In genomic region chr16:10788271-10788670, GRCm38 (mm10) we compare ENCODE assay signal across 22 mouse cellular contexts. TPM values are rescaled to one million over a fixed set of nuclear protein-coding genes. Genes with fewer than 3 reads are reported as not detected.
DNase-seq lines count a peak whose midpoint lies in the region; ATAC-seq and TF ChIP-seq lines count a peak whose summit lies in the region.
"Had no signal": no experiment of that assay in that cellular context is flagged by ENCODE, and none has a peak within 500 bp of the region (broad histone marks: within the 10 kb centered on the region; RNA-seq: fewer than 3 reads in every experiment).

Gene Tnp2, minus strand, starts transcription at chr16:10788660.

- H3K27ac ChIP-seq in embryonic facial prominence, embryonic 10.5 days (replicated peaks): peak within 1 kb of the TSS; percentile 41; the same call in 1 of the 2 replicates
- peak within 1 kb of the TSS; percentile 22 for H3K27ac ChIP-seq in thymus, adult 2 months (ENCODE audit: control insufficient read depth, insufficient read depth, low read length)
- no peak within 1 kb of the TSS for H3K27ac ChIP-seq in left cerebral cortex, adult 2 months
- H3K27ac ChIP-seq: forebrain, embryonic 13.5 days; lung, embryonic 15.5 days had no signal

- 53% methylated on average over 16 of the region's 16 CpGs for WGBS in embryonic facial prominence, embryonic 10.5 days
- WGBS in thymus, adult 2 months: 5% methylated on average over 16 of the region's 16 CpGs

- peaks cover 33% of the 10 kb centered on the region for H3K27me3 ChIP-seq in embryonic facial prominence, embryonic 10.5 days (replicated peaks; ENCODE audit: low read depth, poor library complexity, severe bottlenecking)
- no peaks in the 10 kb centered on the region for H3K27me3 ChIP-seq in thymus, adult 2 months (ENCODE audit: control insufficient read depth, insufficient read depth, low read length)
- H3K27me3 ChIP-seq: lung, embryonic 15.5 days; Patski had no signal

- intact Hi-C loops in heart, postnatal 10 days (cut with DNase I): loop anchor here (5.0 kb wide), 2 partner anchors 79 to 201 kb away; no protein-coding TSS in a partner anchor
- intact Hi-C loops in left cerebral cortex, adult 2 months (cut with DNase I): loop anchor here (5.0 kb wide), 1 partner anchor 121 kb away; no protein-coding TSS in a partner anchor

- TF ChIP-seq CTCF in thymus, adult 2 months (IDR thresholded peaks at IDR 0.05; ENCODE audit: borderline replicate concordance, control insufficient read depth, extremely low read depth, insufficient read depth, low read length, poor library complexity): no peak
- no peak for TF ChIP-seq CTCF in left cerebral cortex, adult 2 months (IDR thresholded peaks at IDR 0.05)

- peaks cover 51% of the 10 kb centered on the region for H3K4me1 ChIP-seq in embryonic facial prominence, embryonic 10.5 days
- peaks cover 36% of the 10 kb centered on the region for H3K4me1 ChIP-seq in thymus, adult 2 months (replicated peaks; ENCODE audit: control insufficient read depth, insufficient read depth, low read length)

- peak; percentile 90 for DNase-seq in heart, adult 11 months
- DNase-seq in heart, postnatal 10 days: no peak
- no peak for DNase-seq in embryonic facial prominence, embryonic 10.5 days (ENCODE audit: low spot score)
- DNase-seq in thymus, adult 2 months: peak; percentile 66
- DNase-seq in layer of hippocampus, postnatal 25 days (ENCODE audit: extremely low spot score in 1 of 2, low spot score in 1 of 2): no peak
- no peak for DNase-seq in left cerebral cortex, adult 2 months (ENCODE audit: extremely low spot score in 1 of 2, low spot score in 2 of 2)
- DNase-seq: adrenal gland, adult 8-10 months; B cell, adult 2 months; cerebellum, postnatal 14 days; kidney, adult 2 months had no signal

- H3K4me3 ChIP-seq in embryonic facial prominence, embryonic 10.5 days: no peak within 1 kb of the TSS
- peak within 1 kb of the TSS; percentile 24 for H3K4me3 ChIP-seq in thymus, adult 2 months (ENCODE audit: control insufficient read depth, insufficient read depth, low read length)
- no peak within 1 kb of the TSS for H3K4me3 ChIP-seq in left cerebral cortex, adult 2 months
- H3K4me3 ChIP-seq: forebrain, embryonic 13.5 days; lung, embryonic 15.5 days had no signal

- no peaks in the 10 kb centered on the region for H3K9me3 ChIP-seq in embryonic facial prominence, embryonic 10.5 days
- H3K9me3 ChIP-seq: forebrain, embryonic 13.5 days; lung, embryonic 15.5 days; megakaryocyte, embryonic 14.5 days had no signal

- no peaks in the 10 kb centered on the region for H3K36me3 ChIP-seq in embryonic facial prominence, embryonic 10.5 days (replicated peaks)
- H3K36me3 ChIP-seq in thymus, adult 2 months (ENCODE audit: control insufficient read depth, insufficient read depth, low read length): peaks cover 12% of the 10 kb centered on the region
- H3K36me3 ChIP-seq: lung, embryonic 15.5 days had no signal

- peak; percentile 21; the same call in 1 of the 2 replicates for TF ChIP-seq POLR2A in thymus, adult 2 months (IDR thresholded peaks at IDR 0.05; ENCODE audit: control insufficient read depth, extremely low read depth, insufficient read depth, low read length, poor library complexity)

- peak; percentile 1 for ATAC-seq in CD4-positive, CD25-positive, alpha-beta regulatory T cell, adult 4 months
- ATAC-seq in erythroid progenitor cell, adult 5-6 weeks (replicated peaks; ENCODE audit: low FRiP score, poor library complexity, severe bottlenecking): no peak
- ATAC-seq: forebrain, embryonic 13.5 days; Patski had no signal

RNA-seq across cellular contexts. Expression of gene Tnp2, which starts in this region (rescaled TPM):
- total RNA-seq in heart, postnatal 10 days (2021): not detected
- polyA plus RNA-seq in CD4-positive, CD25-positive, alpha-beta regulatory T cell, adult 4 months (2017; shearing (Covaris generic)): 1 to 10 TPM; 2.4 to 3.7 TPM
- not detected in 2 replicates for polyA plus RNA-seq in embryonic facial prominence, embryonic 10.5 days (2016; fragmentation: Nextera tagmentation; extraction: Ambion mirVana)
- 2.7 and 14.2 TPM in 2 replicates for polyA plus RNA-seq in thymus, adult 2 months (2012; rRNA removed)
- not detected in 2 replicates for total RNA-seq in erythroid progenitor cell, adult 5-6 weeks (2015; ENCODE audit: low replicate concordance)
- not detected in 2 replicates for total RNA-seq in erythroid progenitor cell, adult 5-6 weeks (2017; ENCODE audit: low replicate concordance)
- total RNA-seq in layer of hippocampus, postnatal 25 days (2021): not detected
- not detected for total RNA-seq in left cerebral cortex, adult 2 months (2021)
- total RNA-seq: adrenal gland, adult 8-10 months; gastrocnemius, adult 18-20 months; monocyte, adult 5-6 weeks; neutrophil, adult 5-6 weeks had no signal
- polyA plus RNA-seq: embryonic facial prominence, embryonic 11.5 days; forebrain, embryonic 13.5 days; hindbrain, embryonic 11.5 days; liver, embryonic 11.5 days; lung, embryonic 15.5 days; Patski had no signal

Comparison
In these comparisons a context has a peak if more than half of its experiments do, and no peak if none do; other contexts are left out.
1. DNase-seq: peak in heart, adult 11 months (single experiment) and thymus, adult 2 months (single experiment); none in heart, postnatal 10 days (0 of 2), embryonic facial prominence, embryonic 10.5 days (single experiment), layer of hippocampus, postnatal 25 days (0 of 2) and left cerebral cortex, adult 2 months (0 of 2).